Mouse (Mus musculus) mouse embryonic stem cell (cell line): ENCODE data around the gene Hnrnpdl.

Experiments
- in situ Hi-C, 2 experiments: fragments of 300-500 bp; cut with MboI; formaldehyde crosslinking; loops; 1 replicate in 1 of 2; 3 replicates in 1 of 2; pipeline ENCODE4 v1.14.3; 2019 to 2020; ENCODE audit warnings: low sequenced_read_pairs in 2 of 2, low pct_unique_long_range_greater_than_20kb in 1 of 2, mixed read lengths in 1 of 2; ENCODE audit not compliant: unreplicated experiment in 1 of 2

Gene Hnrnpdl

GRCm38 (mm10) chr5:100024868-100025267 is 14.6 kb downstream of the Hnrnpdl start:
- in situ Hi-C loops: no loop called here

- in situ Hi-C loops: no loop called here
Measured at GRCm38 (mm10) chr5:100024403-100024802, 15.1 kb downstream of the Hnrnpdl start.

GRCm38 (mm10) chr5:100020089-100020488 is 19.4 kb downstream of the Hnrnpdl start:
- in situ Hi-C loops: no loop called here

GRCm38 (mm10) chr5:100012599-100012998 is 26.9 kb downstream of the Hnrnpdl start:
- in situ Hi-C loops: no loop called here

- in situ Hi-C loops: no loop called here
Measured at GRCm38 (mm10) chr5:100008485-100008884, 31.0 kb downstream of the Hnrnpdl start.

GRCm38 (mm10) chr5:100007040-100007375 is 32.5 kb downstream of the Hnrnpdl start:
- in situ Hi-C loops: no loop called here

- in situ Hi-C loops: no loop called here
Measured at GRCm38 (mm10) chr5:100006324-100007039, 33.0 kb downstream of the Hnrnpdl start.

GRCm38 (mm10) chr5:100005896-100006295 is 33.6 kb downstream of the Hnrnpdl start:
- in situ Hi-C loops: no loop called here

- in situ Hi-C loops: no loop called here
Measured at GRCm38 (mm10) chr5:100005431-100005830, 34.0 kb downstream of the Hnrnpdl start.

GRCm38 (mm10) chr5:100003895-100004294 is 35.6 kb downstream of the Hnrnpdl start:
- in situ Hi-C loops: no loop called here

- in situ Hi-C loops: no loop called here
Measured at GRCm38 (mm10) chr5:100000500-100000899, 39.0 kb downstream of the Hnrnpdl start.

GRCm38 (mm10) chr5:100000048-100000447 is 39.4 kb downstream of the Hnrnpdl start:
- in situ Hi-C loops: no loop called here

GRCm38 (mm10) chr5:99994680-99995079 is 44.8 kb downstream of the Hnrnpdl start:
- in situ Hi-C loops: no loop called here

- in situ Hi-C loops: no loop called here
Measured at GRCm38 (mm10) chr5:99994166-99994565, 45.3 kb downstream of the Hnrnpdl start.
